Mouse (Mus musculus): ENCODE results near the gene Phactr2. TPM values are rescaled to one million over a fixed set of nuclear protein-coding genes. Genes with fewer than 3 reads are reported as not detected.

The Phactr2 gene
- total RNA-seq, 2 experiments from 2014 or later, result 13.3 to 15.6 TPM

Other genes starting within 250 kb of the Phactr2 start
- 10 to 100 TPM; 11.9 to 12.1 TPM for gene Fuca2, start 25.1 kb upstream of the Phactr2 start, total RNA-seq (2021)
- gene Adat2, start 78.5 kb upstream of the Phactr2 start, total RNA-seq (2021), result 1 to 10 TPM; 2.3 to 2.9 TPM
- gene Pex3, start 78.7 kb upstream of the Phactr2 start, total RNA-seq (2021), result 10 to 100 TPM in 1 of 2 experiments, 1 to 10 TPM in 1; 9.8 to 11.1 TPM